Mouse (Mus musculus) right cerebral cortex, postnatal 25 days (tissue): ENCODE data around the gene Tmem145.
"Not testable (repeated sequence)": the region's sequence is repeated elsewhere in the genome, so short reads cannot be mapped to it uniquely, and the experiment has no call there.

ENCODE experiments used
- DNase-seq: peaks from one replicate; pipeline ENCODE4 v3.0.0; 2022

Tmem145 gene

DNA sequence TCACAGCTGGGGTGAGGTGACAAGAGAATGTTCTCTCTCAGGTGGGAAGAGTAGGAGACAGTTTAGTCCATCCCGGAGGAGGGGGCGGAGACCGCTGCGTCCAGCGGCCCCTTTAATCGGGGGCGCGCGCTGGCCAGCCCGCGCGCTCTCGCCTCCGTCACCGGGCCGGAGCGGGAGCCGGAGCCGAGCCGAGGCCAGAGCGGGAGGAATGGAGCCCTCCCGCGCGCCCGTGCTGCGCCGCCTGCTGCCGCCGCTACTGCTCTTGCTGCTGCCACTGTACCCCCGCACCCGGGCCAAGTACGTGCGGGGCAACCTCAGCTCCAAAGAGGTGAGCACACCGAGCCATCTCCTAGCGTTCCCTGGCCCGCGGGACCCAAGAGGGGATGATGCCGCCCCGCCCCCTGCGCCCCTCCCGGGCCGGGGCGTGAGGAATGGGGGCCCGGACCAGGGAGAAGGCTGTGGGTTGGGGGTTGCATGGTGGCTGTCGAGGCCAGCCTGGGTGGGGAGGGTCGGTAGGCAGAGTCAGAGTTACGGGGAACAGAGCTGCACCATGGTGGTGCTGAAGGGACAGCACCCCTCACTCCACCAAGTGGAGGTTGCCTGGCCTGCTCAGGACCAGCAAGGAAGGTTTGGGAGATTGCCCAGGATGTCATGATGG is at the start of gene Tmem145:
Gene Tmem145 (plus strand): TSS at position 151 of the 658 bp plus-strand sequence.
- peak; percentile 61 for DNase-seq

DNA sequence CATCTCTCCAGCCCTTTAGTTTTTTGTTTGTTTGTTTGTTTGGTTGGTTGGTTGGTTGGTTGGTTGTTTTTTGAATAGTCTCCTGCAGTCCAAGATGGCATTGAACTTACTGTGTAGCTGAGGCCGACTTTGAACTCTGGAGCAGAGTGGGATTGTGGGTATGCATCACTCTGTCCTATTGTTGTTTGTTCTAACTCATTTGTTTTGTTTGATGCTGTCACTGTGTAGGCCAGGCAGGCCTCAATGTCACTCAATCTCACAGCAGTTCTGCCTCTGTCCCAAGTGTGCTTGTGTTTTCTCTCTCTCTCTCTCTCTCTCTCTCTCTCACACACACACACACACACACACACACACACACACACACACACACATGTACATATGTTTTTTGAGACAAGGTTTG is 44.0 kb upstream of the Tmem145 start:
- DNase-seq = no peak

DNA sequence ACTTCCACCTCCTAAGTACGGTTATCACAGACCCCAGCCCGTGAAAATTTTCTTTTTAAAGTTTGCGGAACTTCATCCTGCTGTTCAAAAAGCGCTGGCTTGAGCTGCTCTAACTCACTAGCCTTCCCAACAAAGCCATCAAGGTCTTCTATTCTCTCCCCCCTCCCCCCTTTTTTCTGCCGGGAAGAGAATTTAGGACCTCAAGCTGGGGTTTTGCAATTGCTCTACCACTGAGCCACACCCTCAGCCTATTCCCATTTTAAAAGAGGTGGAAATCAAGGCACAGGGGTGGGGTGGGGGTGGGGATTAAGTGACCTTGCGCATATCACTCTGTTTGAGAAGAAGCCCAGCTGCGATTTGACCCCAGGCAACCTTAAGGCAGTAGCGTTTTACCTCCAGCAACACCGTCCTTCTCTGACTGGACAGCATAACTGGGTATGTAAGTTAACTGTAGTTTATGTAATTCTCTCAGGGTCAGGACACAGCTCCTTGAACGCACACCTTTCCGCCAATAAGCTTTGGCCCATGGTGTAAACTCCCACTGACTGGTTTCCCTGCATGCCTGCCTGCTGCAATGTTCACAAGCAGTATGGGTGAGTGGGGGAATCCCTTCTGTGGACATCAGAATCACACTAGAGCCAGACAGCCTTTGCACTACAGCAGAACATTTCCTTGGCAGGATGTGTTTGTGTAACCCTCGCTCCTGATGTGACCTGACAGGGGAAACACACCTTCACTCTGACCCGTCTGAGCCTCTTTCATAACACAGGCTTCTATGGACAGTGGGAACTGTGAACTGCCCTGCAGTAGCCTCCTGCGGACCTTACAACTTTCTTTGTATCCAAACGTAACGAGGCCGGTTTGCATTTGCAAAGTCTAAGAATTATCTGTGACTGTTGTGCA is 41.7 kb upstream of the Tmem145 start:
- no peak for DNase-seq

DNA sequence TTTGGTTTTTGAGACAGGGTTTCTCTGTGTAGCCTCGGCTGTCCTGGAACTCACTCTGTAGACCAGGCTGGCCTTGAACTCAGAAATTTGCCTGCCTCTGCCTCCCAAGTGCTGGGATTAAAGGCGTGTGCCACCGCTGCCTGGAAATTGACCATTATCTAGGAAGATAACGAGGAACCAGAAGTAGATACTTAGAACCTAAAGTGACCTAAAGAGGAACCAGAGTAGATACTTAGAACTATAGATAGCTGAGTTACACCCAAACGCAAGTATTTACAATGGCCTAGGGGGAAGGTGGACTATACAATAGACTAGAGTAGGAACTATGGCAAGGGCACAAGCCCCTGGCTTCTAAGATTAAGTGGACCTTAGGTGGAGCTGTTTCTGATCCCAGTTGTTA is 40.2 kb upstream of the Tmem145 start:
- DNase-seq = not testable (repeated sequence)

DNA sequence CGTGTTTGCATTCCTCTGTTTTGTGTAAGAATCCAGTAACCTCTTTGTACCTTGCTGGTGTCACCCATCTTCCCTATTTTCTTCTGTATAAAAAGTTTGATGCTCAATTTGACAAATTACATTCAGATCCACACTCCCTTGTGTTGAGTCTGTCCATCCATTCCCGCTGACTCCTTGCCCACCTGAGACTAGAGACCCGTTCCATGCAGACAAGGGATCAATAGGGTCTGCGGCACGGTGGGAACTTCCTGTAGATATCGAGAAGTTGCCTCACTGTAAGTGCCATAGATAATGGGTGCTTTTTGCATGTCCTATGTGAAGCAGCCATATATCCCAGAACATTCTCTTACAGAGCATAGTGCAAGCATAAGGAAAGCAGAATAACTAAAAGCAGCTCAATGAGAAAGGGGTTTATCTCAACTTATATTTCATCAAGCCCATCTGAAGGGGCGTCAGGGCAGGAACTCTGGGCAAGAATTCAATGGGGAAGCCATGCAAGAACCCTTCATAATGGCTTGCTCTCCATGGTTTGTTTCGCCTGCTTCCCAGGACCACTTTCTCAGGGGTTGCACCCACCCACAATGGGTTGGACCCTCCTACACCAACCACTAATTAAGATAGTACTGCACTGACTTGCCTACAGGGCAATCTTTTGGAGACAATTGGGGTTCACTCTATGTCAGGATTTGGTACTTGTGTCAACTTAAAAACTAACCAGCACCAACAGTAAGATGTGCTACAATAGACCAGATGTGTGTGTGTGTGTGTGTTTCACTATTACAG is 39.5 kb upstream of the Tmem145 start:
- no peak for DNase-seq

DNA sequence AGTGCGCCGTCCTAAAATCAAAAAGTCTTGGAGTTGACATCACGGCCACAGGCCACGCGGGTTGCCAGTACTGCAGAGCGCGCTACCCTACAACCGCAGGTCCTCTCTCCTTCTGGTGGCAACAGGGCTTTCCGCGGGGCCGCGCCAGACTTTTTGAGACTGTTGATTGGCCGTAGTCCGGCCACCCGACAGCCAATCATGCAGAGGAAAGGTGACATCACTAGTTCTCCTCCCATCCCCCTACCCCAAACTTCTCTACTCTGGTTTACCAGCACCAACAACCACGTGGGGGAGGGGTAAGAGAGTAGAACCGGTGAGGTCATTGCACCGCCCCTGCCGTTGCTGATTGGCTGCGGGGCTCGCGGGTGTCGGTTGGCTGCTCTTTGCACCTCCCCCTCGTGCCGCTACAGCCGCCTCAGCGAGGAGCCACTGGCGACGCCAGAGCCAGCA is 38.6 kb upstream of the Tmem145 start, which contains the start of gene Cic:
Gene Cic (plus strand): TSS at position 404 of the 450 bp plus-strand sequence.
- DNase-seq = peak; percentile 99

DNA sequence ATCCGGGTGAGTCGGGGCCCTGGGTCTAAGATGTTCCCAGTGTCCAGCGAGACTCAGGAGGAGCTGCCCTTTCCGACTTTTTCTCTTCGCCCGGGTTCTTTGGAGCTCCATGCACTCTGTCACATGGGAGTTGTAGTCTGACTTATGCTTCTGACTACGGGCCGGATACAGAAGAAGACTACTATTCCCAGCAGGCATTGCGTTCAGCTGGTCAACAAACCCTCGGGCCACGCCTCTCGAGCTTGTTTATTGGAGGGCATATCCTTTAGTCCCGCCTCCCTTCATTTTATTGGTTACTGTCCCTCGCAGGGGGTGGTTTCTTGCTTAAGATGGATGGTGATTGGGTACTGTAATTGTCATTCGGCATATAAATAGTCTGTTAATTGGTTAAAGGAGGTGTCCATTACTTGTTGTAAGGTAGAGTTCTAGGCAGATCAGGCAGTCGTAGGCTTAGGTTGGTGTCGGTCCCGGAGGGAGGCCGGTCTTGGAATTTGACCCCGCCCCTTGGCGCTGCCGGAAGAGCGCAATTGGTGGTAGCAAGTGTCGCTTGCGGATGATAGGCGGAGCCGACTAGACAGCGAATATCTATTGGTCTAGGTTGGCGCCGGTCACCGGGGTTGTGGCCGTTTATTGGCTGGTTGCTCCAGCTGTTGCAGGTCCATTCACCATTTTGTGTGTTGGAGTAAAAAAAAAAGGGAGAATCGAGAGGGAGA is 38.0 kb upstream of the Tmem145 start:
- peak; percentile 99 for DNase-seq

DNA sequence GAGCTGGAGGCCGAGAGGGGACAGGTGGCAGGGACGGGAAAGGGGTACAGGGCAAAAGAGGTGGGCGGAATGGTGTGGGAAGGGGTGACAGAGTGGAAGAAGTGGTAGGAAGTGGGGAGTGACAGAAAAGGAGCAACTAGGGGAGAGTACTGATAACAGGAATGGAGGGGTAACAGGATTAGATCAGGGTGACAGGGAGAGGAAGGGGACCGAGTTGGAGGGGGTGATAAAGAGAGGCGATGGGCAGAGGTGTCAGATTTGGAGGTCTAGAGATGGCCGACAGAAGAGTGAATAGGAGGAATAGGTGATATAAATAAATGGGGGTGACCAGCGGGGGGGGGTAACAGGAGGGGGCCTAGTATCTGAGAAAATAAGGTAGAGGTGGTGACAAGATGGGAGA is 37.3 kb upstream of the Tmem145 start:
- no peak for DNase-seq

DNA sequence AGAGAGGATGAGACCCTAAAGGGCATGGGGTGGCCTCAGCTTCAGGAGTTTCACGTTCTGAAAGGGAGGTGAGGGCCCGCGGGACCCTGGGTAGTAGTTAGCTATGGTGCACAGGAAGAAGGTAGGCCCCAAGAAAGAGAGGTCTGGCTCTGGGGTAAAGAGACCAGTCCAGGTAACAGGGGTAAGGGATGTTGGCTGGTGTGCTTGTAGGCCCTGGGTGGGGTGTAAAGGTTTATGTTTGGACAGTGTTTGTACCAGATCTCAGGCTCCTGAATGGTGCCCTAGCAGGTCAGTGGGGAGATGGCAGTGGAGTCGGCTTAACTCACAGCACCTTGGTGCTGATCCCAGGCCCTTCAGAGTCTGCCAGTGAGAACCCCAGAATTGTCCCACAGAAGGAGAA is 36.9 kb upstream of the Tmem145 start:
- no peak for DNase-seq

DNA sequence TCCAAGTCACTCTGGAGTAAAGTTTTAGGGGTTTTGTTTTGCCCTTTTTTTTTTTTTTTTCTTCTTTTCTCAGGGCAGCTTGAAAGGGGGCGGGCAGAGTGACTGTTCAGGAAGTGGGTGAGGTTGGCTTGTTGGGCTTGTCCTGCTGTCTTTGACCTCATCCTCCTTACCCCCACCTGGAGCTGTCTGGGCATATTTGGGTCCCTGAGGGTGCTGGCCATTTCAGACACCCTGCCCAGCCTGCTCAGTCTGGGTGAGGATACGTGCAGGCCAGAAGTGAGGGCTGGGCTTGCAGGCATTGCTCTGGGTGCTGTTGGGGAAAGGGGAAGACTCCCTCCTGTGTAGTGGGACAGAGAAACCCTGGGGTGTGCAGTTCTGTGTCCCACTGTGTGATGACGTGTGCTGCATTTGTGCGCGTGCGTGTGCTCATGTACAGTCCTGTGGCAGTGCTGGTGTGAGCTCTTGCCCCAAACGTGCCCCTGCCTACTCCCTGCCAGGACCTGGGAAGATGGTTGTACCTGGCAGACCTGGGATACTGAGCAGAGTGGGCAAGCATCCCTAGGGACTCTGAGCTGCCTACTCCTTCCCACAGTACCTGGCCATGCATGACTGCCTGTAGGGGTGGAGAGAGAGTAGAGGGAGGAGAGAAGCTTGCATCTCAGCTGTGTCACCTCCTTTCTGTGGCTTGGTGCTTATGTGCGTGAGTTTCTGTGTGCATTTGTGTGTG is 36.2 kb upstream of the Tmem145 start:
- DNase-seq = no peak

DNA sequence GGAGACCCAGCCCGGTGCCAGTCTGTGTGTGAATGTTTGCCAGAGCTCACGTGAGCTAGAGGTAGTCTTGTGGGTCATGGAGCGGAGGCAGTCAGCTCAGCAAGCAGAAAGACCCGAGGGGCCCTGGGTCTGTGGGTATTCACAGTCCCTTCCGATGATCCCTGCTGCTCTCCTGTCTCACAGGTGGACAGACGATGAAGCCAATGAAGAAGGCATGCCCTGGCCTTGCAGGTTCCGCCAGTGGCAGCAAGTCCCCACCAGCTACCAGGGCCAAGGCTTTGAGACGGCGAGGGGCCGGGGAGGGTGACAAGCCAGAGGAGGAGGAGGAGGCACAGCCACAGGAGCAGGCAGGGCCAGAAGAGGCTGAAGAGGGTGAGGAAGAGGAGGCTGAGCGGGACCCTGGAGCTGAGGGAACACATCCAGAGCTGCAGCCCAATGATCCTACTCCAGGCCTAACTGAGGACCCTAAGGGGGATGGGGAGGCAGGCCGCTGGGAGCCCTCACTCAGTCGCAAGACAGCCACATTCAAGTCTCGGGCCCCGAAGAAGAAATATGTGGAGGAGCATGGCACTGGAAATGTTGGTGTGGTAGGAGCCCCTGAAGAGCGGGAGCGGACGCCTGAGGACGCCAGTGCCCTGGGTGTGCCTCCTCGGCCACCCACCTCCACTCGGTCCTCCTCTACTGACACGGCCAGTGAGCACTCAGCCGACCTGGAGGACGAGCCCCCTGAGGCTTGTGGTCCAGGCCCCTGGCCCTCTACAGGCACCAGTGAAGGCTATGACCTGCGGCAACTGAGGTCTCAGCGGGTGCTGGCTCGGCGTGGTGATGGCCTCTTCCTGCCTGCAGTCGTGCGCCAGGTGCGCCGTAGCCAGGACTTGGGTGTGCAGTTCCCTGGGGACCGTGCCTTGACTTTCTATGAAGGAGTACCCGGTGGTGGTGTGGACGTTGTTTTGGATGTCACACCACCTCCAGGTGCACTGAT is 35.0 kb upstream of the Tmem145 start:
- no peak for DNase-seq

DNA sequence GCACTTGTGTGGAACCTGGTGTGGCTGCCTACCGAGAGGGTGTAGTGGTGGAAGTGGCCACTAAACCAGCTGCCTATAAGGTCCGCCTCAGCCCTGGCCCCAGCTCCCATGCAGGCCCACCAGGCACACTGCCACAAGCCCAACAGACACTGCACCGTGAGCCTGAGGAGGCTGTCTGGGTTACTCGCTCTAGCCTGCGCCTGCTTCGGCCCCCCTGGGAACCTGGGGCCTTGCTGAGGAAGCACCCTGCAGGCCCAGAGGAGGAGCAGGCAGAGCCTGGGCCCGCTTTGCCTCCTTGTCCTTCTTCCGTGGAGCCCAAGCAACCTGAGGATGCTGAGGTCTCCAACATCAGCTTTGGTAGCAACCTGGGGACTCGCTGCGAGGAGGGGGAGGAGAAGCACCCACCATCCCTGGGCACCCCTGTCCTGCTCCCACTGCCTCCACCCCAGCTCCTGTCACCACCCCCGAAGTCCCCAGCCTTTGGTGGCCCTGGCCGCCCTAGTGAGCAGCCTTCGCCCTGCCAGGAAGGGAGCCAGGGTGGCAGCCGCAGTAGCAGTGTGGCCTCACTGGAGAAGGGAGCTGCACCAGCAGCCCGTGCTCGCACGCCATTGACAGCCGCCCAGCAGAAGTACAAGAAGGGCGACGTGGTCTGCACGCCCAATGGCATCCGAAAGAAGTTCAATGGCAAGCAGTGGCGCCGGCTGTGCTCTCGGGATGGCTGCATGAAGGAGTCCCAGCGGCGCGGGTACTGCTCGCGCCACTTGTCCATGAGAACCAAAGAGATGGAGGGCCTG is 34.1 kb upstream of the Tmem145 start:
- no peak for DNase-seq

DNA sequence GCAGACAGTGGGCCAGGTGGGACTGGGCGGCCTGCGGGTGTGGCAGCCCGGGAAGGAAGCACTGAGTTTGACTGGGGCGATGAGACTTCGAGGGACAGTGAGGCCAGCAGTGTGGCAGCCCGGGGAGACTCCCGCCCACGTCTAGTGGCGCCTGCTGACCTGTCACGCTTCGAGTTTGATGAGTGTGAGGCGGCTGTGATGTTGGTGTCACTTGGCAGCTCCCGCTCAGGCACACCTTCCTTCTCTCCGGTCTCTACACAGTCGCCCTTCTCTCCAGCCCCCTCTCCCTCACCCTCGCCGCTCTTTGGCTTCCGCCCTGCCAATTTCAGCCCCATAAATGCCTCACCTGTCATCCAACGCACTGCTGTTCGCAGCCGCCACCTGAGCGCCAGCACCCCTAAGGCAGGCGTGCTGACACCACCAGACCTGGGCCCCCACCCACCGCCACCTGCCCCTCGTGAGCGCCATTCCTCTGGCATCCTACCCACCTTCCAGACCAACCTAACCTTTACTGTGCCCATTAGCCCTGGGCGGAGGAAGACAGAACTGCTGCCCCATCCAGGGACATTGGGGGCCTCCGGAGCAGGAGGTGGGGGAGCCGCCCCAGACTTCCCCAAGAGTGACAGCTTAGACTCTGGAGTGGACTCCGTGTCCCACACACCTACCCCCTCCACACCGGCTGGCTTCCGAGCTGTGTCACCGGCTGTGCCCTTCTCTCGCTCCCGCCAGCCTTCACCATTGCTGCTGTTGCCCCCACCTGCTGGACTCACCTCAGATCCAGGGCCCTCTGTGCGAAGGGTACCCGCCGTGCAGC is 33.3 kb upstream of the Tmem145 start:
- no peak for DNase-seq

DNA sequence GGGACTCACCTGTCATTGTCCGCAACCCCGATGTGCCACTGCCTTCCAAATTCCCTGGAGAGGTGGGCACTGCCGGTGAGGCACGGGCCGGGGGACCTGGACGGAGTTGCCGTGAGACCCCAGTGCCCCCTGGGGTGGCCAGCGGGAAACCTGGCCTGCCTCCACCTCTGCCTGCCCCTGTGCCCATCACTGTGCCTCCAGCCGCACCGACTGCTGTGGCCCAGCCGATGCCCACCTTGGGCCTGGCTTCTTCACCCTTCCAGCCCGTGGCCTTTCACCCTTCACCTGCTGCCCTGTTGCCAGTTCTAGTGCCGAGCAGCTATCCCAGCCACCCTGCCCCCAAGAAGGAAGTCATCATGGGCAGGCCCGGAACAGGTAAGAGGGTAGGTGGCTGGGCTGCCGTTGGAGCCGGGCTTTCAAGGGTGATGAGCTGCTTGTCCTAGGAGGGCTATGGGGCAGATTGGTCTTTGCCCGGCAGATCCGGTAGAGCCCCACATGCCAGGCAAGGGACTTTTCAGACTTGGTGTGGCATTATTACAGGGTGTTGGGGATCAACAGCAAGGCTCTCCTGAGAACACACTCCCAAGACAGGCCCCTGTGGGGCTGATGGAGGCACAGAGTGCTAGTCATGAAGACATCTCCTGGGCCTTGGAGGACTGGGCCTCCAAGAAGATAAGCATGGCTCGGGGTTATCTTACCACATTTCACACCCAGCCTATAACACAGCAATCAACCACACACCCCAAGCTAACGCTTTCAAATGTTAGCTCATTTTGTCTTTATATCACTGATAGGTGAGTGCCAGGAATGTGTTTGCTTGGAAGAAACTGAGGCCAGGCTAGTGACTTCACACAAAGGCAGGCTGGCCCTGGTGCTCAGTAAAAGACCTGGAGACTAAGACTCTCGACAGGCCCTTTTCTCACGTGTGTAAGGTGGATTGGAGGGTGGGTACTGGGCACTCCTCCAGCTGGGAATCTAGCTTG is 32.4 kb upstream of the Tmem145 start:
- no peak for DNase-seq

DNA sequence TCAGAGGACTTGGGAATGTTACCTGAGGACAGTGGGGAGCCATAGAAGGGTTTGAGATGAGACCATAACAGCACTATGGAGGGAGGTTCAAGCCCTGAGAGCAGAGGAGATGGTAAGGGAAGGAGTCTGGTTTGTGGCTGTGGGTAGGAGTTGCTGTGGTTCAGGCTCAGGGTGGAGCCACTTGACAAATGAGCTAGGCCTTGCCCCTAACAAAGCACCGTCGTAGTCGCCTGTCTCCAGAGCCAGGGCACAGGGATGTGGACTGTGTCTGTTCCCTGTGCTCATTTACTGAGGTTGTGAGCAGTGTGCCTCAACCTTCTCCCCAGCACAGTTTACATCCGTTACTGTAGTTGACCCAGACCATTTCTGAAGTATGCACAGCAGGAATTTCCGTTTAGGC is 31.3 kb upstream of the Tmem145 start:
- no peak for DNase-seq

DNA sequence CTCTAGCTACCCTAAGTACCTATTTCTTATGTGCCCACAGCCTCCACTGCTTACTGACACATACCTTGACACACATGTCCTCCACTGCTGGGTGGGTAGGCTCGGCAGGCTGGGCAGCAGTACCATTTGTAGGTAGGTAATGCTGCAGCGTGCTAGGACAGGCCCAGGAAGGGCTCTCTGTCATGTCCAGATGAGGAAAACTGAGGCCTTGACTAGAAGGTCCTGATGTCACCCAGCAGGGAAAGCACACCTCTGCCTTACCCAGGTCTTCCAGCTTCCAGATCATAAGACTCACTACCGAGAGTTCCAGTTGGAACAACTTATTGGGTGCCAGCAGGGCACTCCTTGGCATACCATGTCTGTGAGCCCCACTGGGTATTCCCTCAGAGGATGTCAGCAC is 30.9 kb upstream of the Tmem145 start:
- DNase-seq = no peak

DNA sequence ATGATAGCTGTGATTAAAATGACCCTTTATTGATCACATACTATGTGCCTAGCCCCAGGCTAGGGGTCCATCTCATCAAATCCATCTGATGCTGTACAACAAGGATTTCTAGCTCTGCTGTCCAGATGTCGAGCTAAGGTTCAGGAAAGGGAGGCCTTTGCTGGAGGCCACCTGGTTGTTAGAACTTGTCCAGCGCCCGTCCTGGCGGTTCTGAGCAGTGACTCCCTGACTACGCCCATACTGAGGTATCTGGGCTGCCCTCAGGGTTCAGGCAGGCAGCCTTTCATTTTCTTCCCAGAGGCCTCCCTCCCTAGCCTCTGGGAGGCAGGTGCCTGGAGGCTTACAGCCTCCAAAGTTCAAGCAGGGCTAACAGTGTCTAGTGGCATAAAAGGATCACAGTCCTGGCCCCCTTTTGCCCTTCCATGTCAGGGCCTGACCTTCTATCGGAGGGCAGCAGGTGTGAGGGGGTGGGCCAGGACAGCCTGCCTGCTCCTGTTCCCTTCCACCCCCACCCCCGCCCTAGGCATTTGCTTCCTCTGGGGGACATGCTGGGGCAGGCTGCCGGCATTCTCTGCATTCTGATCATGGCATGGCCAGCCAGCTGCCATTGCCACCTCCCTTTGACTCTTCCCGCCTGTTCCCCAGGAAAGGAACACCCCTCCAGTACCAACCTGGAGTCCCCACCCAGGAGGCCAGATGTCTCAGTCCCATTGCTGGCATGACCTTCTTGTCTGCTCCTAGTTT is 30.2 kb upstream of the Tmem145 start:
- no peak for DNase-seq
